Mouse (Mus musculus) cerebral cortex, adult 2 months (tissue): Measurements from ENCODE around the gene Mdga2.

Experiments used
- WGBS: fragments of 180-500 bp; shearing (Covaris S2); methylation state at CpG from one replicate; pipeline ENCODE4 v1.1.7; 2018; 5-methylcytosine and 5-hydroxymethylcytosine counted together

Mdga2 gene

DNA sequence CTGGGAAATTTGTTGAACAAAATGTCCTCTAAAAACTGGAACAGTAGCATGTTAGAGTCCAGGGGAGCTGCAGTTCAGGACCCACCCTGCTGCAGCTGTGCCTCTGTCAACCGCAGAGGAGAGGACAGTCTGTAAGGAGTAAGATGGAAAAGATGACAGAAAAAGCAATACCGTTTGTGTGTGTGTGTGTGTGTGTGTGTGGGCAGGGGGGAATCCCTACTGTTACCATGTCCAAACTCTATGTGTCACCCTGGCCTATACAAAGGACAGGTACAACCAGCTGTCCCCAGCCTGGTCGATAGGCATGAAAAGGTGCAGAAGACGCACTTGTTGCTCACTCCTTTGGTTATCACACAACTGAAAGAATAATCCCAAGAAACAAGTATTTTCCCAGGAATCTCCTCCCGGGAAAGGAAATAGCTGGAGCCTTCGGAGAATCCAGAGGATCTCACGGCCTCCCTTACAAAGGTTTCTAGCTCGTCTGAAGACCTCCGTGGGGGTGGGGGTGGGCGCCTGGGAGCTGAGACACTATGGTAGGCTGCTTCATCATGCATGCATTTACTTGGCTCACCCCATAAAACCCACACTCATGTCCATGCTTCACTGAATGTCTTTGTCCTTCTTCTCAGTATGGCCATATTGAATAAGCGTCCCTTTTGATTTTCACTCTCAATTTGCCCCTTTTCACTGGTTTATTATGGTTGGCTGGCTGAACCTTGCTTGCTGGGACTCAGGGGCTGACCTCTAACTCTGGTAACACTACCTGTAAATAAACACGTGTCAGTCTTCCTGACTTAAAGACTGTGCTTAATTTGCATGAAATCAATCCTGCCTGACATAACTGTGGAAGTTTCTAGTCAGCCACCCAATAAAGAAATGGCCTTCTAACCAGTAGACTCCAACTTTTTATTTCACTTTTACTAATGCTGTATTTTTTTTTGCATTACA is 573.5 kb downstream of the Mdga2 start:
- 66% methylated on average over 12 of the region's 12 CpGs for WGBS

DNA sequence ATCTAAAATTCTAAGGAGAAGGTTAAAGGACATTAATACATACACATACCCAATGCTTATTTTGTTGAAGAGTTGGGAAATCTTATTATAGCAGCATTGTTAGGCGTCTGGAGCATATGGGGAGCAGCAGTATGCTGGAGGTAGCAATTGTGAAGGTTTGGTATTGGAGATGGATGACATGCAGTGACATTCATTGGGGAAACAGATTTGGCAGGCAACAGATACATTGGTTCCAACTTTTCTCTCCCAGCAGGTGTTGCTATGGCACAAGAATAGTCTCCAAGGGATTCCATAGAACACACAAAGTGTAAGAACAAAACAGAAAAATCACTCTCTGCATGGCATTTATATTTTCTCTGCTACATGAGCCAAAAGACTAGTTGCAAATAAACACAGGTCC is 581.9 kb downstream of the Mdga2 start:
- 36% methylated on average over 1 of the region's 1 CpGs for WGBS

- 52% methylated on average over 3 of the region's 3 CpGs for WGBS
Measured at GRCm38 (mm10) chr12:66619944-66620343, 602.4 kb downstream of the Mdga2 start.

DNA sequence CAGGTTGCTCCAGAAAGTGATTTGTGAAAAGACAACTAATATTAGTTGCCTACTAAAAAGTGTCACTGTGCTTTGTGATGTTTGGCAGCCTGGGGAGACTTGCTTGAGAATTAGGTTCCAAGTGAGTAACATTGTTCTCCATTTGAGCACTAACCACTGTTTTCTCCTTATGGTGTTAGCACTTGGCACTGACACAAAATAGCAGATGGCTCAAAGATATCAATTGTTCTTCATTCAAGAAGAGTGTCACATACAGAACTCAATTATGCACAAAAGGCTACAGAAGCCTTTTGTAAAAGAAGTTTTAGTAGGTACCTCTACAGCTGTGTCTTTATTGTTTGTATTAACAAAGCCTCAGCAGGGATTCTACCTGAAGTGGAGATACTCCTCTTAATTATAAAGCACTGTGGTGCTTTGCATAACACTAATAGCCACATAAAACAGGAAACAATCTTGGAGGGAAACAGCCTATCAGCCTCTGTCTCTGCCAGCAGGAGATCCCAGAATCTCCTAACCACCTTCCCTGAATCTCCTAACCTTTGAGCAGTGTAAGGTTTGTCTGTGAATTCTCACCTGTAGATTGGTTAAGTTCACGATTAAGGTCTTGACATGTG is 630.6 kb downstream of the Mdga2 start:
- 59% methylated on average over 1 of the region's 1 CpGs for WGBS

- WGBS = 97% methylated on average over 1 of the region's 1 CpGs
Measured at GRCm38 (mm10) chr12:66565396-66565795, 657.0 kb downstream of the Mdga2 start.

DNA sequence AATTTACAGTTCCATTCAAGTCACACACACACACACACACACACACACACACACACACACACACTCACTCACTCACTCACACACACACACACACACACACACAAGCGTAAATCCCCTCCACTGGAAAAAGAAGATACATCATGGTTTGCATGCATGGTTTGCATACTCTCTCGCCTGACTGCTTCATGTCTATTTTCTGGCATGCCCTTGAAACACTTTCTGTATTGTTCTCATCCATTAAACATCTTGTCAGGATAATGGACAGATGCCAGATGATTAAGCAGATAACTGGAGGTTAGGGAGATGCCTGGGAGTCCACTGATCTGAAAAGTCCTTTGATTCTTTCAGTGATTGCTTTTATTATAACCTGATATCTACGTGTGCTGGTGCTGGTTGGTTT is 665.5 kb downstream of the Mdga2 start:
- WGBS = 62% methylated on average over 3 of the region's 3 CpGs

GRCm38 (mm10) chr12:66556178-66556820 is 666.0 kb downstream of the Mdga2 start:
- 22% methylated on average over 2 of the region's 2 CpGs for WGBS

DNA sequence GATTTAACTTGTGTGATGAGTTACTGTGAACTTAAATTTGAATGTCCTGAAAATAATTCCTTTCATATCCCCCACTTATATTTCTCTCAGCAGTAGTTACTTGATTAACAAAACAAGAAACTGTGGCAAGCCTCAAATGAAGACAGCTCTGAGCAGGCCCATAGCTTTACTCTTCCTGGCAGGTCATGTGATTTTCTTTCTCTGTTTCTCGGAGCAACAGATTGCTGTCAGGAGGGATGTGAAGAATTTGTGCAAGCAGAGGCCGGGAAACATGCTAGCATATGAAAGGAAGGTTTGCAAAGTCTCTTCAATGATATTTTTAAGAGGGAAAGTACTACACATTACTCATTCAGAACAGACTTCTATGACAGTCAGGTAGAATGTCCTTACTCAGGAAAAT is 697.4 kb downstream of the Mdga2 start:
- 35% methylated on average over 2 of the region's 2 CpGs for WGBS

DNA sequence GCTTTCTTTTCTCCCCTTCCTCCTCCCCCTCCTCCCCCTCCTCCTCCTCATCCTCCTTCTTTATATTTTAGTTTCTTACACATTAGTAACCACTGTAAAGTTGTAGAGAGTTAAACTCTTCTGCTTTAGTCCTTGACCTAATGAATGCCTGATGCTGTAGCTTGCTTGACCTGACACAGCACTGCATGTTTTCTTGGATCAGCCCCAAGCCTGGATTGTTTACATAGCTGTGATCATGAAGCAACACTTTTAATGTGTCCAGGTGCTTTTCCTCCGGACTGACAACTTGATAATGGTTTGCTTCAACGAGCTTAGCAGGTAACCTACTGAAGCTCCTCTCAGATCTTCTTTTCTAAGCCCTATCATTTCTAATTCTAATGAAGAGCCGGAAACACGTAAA is 723.1 kb downstream of the Mdga2 start:
- WGBS = 81% methylated on average over 4 of the region's 4 CpGs

- WGBS = 42% methylated on average over 4 of the region's 4 CpGs
Measured at GRCm38 (mm10) chr12:66470868-66471267, 751.5 kb downstream of the Mdga2 start.

GRCm38 (mm10) chr12:66470243-66470863 is 752.0 kb downstream of the Mdga2 start:
- 68% methylated on average over 8 of the region's 8 CpGs for WGBS

DNA sequence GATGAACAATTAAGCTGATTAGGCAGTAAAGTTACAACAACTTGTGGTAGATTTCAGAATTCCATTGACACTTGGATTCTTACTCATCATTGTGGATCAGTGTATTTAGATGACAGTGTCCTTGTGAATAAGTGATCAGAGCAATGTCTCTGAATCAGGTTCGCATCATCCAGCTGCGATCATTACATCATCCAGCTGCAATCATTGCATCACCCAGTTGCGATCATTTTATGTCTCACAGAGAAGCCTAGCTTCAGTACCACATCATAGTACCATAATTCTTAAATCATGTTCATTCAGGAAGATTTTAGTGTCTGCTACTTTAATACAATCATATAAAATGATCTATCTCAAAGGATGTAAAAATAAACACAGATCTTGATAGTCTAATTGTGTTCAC is 756.8 kb downstream of the Mdga2 start:
- WGBS = 92% methylated on average over 3 of the region's 3 CpGs

DNA sequence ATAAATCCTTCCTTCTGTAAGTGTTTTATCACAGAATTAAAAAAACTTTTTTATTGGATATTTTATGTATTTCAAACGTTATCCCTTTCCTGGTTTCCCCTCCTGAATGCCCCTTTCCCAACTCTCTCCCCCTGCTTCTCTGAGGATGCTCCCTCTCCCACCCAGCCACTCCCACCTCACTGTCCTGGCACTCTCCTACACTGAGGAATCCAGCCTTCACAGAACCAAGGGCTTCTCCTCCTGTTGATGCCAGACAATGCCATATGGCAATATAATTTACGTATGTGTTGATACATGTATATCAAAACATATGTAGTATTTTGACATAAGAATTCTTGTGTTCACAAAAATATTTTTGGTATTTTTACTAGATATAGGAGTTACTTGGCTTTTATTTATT is 779.0 kb downstream of the Mdga2 start:
- 62% methylated on average over 2 of the region's 2 CpGs for WGBS
